Mouse (Mus musculus): ENCODE data around the gene Mlh3. TPM values are rescaled to one million over a fixed set of nuclear protein-coding genes. Genes with fewer than 3 reads are reported as not detected.

The Mlh3 gene
- polyA plus RNA-seq, 1 experiment from 2014 or later = 2.5 TPM

DNA sequence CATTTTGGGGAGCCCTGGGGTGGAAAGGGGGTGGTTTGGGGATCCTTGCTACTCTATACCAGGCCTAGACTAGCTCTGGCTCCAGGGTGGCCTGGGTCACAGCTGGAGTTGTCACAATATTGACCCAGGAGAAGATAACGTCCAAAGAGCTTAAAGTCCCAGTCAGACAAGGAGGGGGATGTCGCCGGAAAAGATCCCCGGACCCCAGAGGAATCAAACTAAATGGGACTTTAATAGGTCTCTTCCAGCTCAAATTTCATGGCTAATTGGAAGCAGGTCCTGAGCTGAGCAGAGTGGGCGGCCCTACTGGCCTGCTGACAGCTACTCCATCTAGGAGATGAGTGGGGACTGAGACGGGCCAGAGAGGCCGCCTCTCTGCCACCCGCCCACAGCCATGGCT is 72.5 kb downstream of the Mlh3 start:
- no peaks in the 10 kb centered on the region for H3K36me3 ChIP-seq (ENCODE audit: control insufficient read depth, insufficient read depth)
- H3K9me3 ChIP-seq (ENCODE audit: control insufficient read depth) = no peaks in the 10 kb centered on the region
- ATAC-seq = no peak
- WGBS = 47% methylated on average over 8 of the region's 8 CpGs
- no peak overlapping the region for H3K4me2 ChIP-seq (replicated peaks; ENCODE audit: low read depth)
- no peaks in the 10 kb centered on the region for H3K27me3 ChIP-seq (replicated peaks; ENCODE audit: control insufficient read depth, insufficient read depth, low read length)
- no peaks in the 10 kb centered on the region; the same call in 1 of the 2 replicates for H3K4me1 ChIP-seq (replicated peaks; ENCODE audit: control insufficient read depth, insufficient read depth, low read length)
- no peak for TF ChIP-seq CTCF (IDR thresholded peaks at IDR 0.05; ENCODE audit: low read depth)
- no peak overlapping the region for H3K27ac ChIP-seq (ENCODE audit: low read depth, low read length)
- no peak overlapping the region for H3K4me3 ChIP-seq (ENCODE audit: low read depth, low read length)
- H3K9ac ChIP-seq (ENCODE audit: low read depth, low read length) = no peak overlapping the region

DNA sequence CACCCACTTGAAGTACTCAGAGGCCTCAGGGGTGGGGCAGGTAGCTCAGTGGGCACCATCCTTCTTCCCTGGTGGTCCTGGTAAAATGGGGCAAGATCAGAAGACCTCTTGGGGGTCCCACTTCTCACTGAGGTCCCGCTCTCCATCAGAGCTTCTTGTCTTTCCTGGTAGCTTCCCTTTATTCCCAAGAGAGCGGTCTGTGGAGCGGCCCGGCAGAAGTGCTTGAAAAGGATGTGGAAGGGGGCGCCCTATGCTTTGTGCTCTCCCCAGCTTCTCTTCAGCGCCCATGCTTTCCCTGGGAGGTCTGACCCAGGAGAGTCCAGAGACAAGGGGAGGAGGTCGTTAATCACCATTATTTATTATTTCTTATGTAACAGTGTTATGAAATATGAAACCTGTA is 73.0 kb downstream of the Mlh3 start:
- Histone ChIP-seq H3K36me3 (ENCODE audit: control insufficient read depth, insufficient read depth) (no peaks in the 10 kb centered on the region), H3K9ac (ENCODE audit: low read depth, low read length) (no peak overlapping the region), H3K27me3 (replicated peaks; ENCODE audit: control insufficient read depth, insufficient read depth, low read length) (no peaks in the 10 kb centered on the region), H3K27ac (ENCODE audit: low read depth, low read length) (no peak overlapping the region), H3K4me2 (replicated peaks; ENCODE audit: low read depth) (no peak overlapping the region), H3K9me3 (ENCODE audit: control insufficient read depth) (no peaks in the 10 kb centered on the region), H3K4me1 (replicated peaks; ENCODE audit: control insufficient read depth, insufficient read depth, low read length) (no peaks in the 10 kb centered on the region; the same call in 1 of the 2 replicates), H3K4me3 (ENCODE audit: low read depth, low read length) (no peak overlapping the region)
- no peak for TF ChIP-seq CTCF (IDR thresholded peaks at IDR 0.05; ENCODE audit: low read depth)
- 76% methylated on average over 7 of the region's 7 CpGs for WGBS
- ATAC-seq = no peak

DNA sequence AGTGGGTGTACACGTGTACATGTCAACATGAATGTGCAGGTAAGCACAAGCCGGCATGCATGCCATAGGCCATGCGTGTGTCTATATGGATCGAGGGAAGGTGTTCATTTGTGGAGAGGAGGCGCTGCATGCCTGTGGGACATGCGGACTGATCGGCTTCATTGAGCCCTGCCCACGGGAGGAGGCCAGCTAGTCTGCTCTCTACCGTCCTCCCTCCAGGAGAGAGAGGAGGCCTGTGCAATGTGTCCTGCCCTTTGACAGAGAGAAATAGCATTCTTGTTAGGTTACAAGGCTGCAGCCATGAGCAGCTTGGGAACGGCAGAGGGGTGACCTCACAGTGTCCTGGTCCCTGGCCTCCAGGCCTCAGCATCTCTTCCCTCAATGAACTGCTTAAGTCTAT is 74.2 kb downstream of the Mlh3 start:
- TF ChIP-seq CTCF (IDR thresholded peaks at IDR 0.05; ENCODE audit: low read depth) = no peak
- WGBS = 82% methylated on average over 10 of the region's 10 CpGs
- H3K9ac ChIP-seq (ENCODE audit: low read depth, low read length) = no peak overlapping the region
- no peak overlapping the region for H3K4me3 ChIP-seq (ENCODE audit: low read depth, low read length)
- H3K27me3 ChIP-seq (replicated peaks; ENCODE audit: control insufficient read depth, insufficient read depth, low read length) = no peaks in the 10 kb centered on the region
- H3K4me2 ChIP-seq (replicated peaks; ENCODE audit: low read depth) = no peak overlapping the region
- H3K27ac ChIP-seq (ENCODE audit: low read depth, low read length) = no peak overlapping the region
- H3K4me1 ChIP-seq (replicated peaks; ENCODE audit: control insufficient read depth, insufficient read depth, low read length) = no peaks in the 10 kb centered on the region; the same call in 1 of the 2 replicates
- ATAC-seq = no peak
- no peaks in the 10 kb centered on the region for H3K9me3 ChIP-seq (ENCODE audit: control insufficient read depth)
- H3K36me3 ChIP-seq (ENCODE audit: control insufficient read depth, insufficient read depth) = no peaks in the 10 kb centered on the region

DNA sequence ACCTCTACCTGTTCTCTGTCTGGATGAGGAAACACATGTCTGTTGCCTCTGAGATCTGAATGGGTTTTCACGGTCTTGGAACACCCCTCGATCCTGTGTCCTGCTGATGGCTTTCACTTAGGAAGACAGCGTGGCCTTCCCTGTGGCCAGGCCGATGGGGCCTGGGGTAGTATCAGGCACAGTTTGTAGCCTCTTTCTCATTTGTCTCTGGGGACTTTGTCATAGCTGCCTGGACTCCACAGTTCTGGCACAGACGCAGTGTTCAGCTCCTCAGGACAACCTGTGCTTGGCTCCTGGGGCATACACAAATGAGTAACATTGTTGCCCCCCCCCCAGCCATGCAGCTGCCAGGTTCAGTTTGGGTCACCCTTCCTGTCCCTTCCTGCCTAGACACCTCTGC is 75.3 kb downstream of the Mlh3 start:
- H3K27ac ChIP-seq (ENCODE audit: low read depth, low read length) = no peak overlapping the region
- H3K36me3 ChIP-seq (ENCODE audit: control insufficient read depth, insufficient read depth) = no peaks in the 10 kb centered on the region
- H3K27me3 ChIP-seq (replicated peaks; ENCODE audit: control insufficient read depth, insufficient read depth, low read length) = no peaks in the 10 kb centered on the region
- H3K9me3 ChIP-seq (ENCODE audit: control insufficient read depth) = no peaks in the 10 kb centered on the region
- H3K4me1 ChIP-seq (replicated peaks; ENCODE audit: control insufficient read depth, insufficient read depth, low read length) = no peaks in the 10 kb centered on the region; the same call in 1 of the 2 replicates
- no peak for TF ChIP-seq CTCF (IDR thresholded peaks at IDR 0.05; ENCODE audit: low read depth)
- ATAC-seq = no peak
- 71% methylated on average over 5 of the region's 5 CpGs for WGBS
- H3K9ac ChIP-seq (ENCODE audit: low read depth, low read length) = no peak overlapping the region
- no peak overlapping the region for H3K4me2 ChIP-seq (replicated peaks; ENCODE audit: low read depth)
- no peak overlapping the region for H3K4me3 ChIP-seq (ENCODE audit: low read depth, low read length)

DNA sequence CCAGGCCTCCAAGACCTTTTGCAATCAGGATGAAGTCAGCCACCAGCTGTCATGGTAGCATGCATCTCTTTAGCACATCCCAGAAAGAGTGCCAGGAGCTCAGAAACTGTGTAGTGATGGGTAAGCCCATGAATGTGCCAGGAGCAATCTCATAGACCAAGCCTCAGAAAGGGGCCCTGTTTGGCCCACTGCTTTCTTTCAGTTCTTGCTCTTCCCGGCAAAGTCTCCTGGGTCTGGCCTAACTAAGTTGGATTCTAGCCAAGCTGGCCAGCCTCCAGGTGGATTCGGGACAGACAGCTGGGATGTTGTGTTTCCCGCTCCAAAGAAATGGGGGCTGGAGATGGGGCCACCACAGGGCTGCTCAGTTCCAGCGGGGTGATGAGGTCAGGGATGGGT is 75.8 kb downstream of the Mlh3 start:
- 41% methylated on average over 4 of the region's 4 CpGs for WGBS
- Histone ChIP-seq H3K27ac (ENCODE audit: low read depth, low read length) (no peak overlapping the region), H3K4me2 (replicated peaks; ENCODE audit: low read depth) (no peak overlapping the region), H3K9me3 (ENCODE audit: control insufficient read depth) (no peaks in the 10 kb centered on the region), H3K36me3 (ENCODE audit: control insufficient read depth, insufficient read depth) (no peaks in the 10 kb centered on the region), H3K4me1 (replicated peaks; ENCODE audit: control insufficient read depth, insufficient read depth, low read length) (no peaks in the 10 kb centered on the region; the same call in 1 of the 2 replicates), H3K27me3 (replicated peaks; ENCODE audit: control insufficient read depth, insufficient read depth, low read length) (no peaks in the 10 kb centered on the region), H3K9ac (ENCODE audit: low read depth, low read length) (no peak overlapping the region), H3K4me3 (ENCODE audit: low read depth, low read length) (no peak overlapping the region)
- ATAC-seq = no peak
- no peak for TF ChIP-seq CTCF (IDR thresholded peaks at IDR 0.05; ENCODE audit: low read depth)

DNA sequence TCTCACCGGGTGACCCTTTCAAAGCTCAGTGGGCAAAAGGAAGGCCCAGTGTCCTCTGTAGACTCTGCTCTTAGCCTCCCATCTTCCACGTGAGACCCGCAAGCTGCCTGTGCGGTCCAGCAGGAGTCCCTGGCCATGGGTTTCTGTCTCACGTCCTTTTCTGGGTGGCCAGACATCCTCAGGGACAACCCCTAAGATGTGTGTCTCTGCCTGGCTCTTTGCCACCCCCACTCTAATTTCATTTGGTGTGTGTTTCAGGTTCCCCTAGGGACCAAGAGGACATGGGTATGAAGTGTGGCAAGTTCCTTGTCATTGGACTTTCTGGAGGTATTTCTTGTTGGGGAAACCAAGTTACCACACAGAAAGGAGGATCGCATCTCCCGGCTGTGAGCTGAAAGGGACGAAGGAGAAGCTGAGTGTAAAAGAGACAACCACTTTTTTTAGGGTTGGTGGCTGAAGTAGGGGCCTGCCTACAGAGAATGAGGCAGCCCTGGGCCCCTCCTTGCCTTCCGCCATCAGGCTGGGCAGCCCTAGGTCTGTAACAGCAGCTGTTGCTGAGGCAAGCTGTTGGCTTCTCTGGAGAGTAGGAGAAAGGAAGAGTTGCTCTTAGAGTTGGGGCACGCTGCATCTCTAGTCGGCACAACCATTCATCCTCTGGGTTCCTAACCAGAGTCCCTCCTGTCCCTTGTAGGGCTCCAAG is 76.3 kb downstream of the Mlh3 start:
- Histone ChIP-seq H3K9ac (ENCODE audit: low read depth, low read length) (no peak overlapping the region), H3K4me1 (replicated peaks; ENCODE audit: control insufficient read depth, insufficient read depth, low read length) (no peaks in the 10 kb centered on the region; the same call in 1 of the 2 replicates), H3K36me3 (ENCODE audit: control insufficient read depth, insufficient read depth) (no peaks in the 10 kb centered on the region), H3K4me3 (ENCODE audit: low read depth, low read length) (no peak overlapping the region), H3K27me3 (replicated peaks; ENCODE audit: control insufficient read depth, insufficient read depth, low read length) (no peaks in the 10 kb centered on the region), H3K4me2 (replicated peaks; ENCODE audit: low read depth) (no peak overlapping the region), H3K27ac (ENCODE audit: low read depth, low read length) (no peak overlapping the region; the same call in 1 of the 2 replicates), H3K9me3 (ENCODE audit: control insufficient read depth) (no peaks in the 10 kb centered on the region)
- no peak for ATAC-seq
- TF ChIP-seq CTCF (IDR thresholded peaks at IDR 0.05; ENCODE audit: low read depth) = no peak
- 83% methylated on average over 11 of the region's 11 CpGs for WGBS
